Mouse (Mus musculus): ENCODE measurements around the gene 0610037L13Rik.

0610037L13Rik gene

GRCm38 (mm10) chr4:107889731-107890432, at the start of gene 0610037L13Rik:
TSS of gene 0610037L13Rik (plus strand) at chr4:107889813.
- peak; percentile 94 for DNase-seq (ENCODE audit: low spot score in 2 of 2)

- DNase-seq (ENCODE audit: low spot score in 2 of 2), result no peak
Observed at GRCm38 (mm10) chr4:107843687-107844086, 45.9 kb upstream of the 0610037L13Rik start.

GRCm38 (mm10) chr4:107844971-107845370, 44.6 kb upstream of the 0610037L13Rik start:
- peak in 1 of 2 experiments; percentile 48 for DNase-seq (ENCODE audit: low spot score in 2 of 2)

GRCm38 (mm10) chr4:107846795-107847194, 42.8 kb upstream of the 0610037L13Rik start:
- DNase-seq (ENCODE audit: low spot score in 2 of 2), result no peak

GRCm38 (mm10) chr4:107848546-107848945, 41.1 kb upstream of the 0610037L13Rik start:
- no peak for DNase-seq (ENCODE audit: low spot score in 2 of 2)

- DNase-seq (ENCODE audit: low spot score in 2 of 2), result no peak
Observed at GRCm38 (mm10) chr4:107849621-107850020, 40.0 kb upstream of the 0610037L13Rik start.

- no peak for DNase-seq (ENCODE audit: low spot score in 2 of 2)
Observed at GRCm38 (mm10) chr4:107850091-107850490, 39.5 kb upstream of the 0610037L13Rik start.

GRCm38 (mm10) chr4:107853333-107853732, 36.3 kb upstream of the 0610037L13Rik start:
- no peak for DNase-seq (ENCODE audit: low spot score in 2 of 2)

GRCm38 (mm10) chr4:107853836-107854235, 35.8 kb upstream of the 0610037L13Rik start:
- no peak for DNase-seq (ENCODE audit: low spot score in 2 of 2)

GRCm38 (mm10) chr4:107856958-107857686, 32.5 kb upstream of the 0610037L13Rik start:
- DNase-seq (ENCODE audit: low spot score in 2 of 2), result no peak

- DNase-seq (ENCODE audit: low spot score in 2 of 2), result no peak
Observed at GRCm38 (mm10) chr4:107858995-107859394, 30.6 kb upstream of the 0610037L13Rik start.

GRCm38 (mm10) chr4:107864866-107865265, 24.7 kb upstream of the 0610037L13Rik start:
- no peak for DNase-seq (ENCODE audit: low spot score in 2 of 2)

GRCm38 (mm10) chr4:107879254-107880050, 10.2 kb upstream of the 0610037L13Rik start, which contains the start of gene Magoh:
TSS of gene Magoh (plus strand) at chr4:107879755.
- peak; percentile 94 to 96 for DNase-seq (ENCODE audit: low spot score in 2 of 2)

GRCm38 (mm10) chr4:107881631-107882030, 8.0 kb upstream of the 0610037L13Rik start:
- no peak for DNase-seq (ENCODE audit: low spot score in 2 of 2)

- DNase-seq (ENCODE audit: low spot score in 2 of 2), result no peak
Observed at GRCm38 (mm10) chr4:107886371-107886770, 3.2 kb upstream of the 0610037L13Rik start.

- DNase-seq (ENCODE audit: low spot score in 2 of 2), result no peak
Observed at GRCm38 (mm10) chr4:107889385-107889730, 255 bp upstream of the 0610037L13Rik start.

GRCm38 (mm10) chr4:107892663-107893062, 3.0 kb downstream of the 0610037L13Rik start:
- no peak for DNase-seq (ENCODE audit: low spot score in 2 of 2)

GRCm38 (mm10) chr4:107899211-107899927, 9.8 kb downstream of the 0610037L13Rik start:
- DNase-seq (ENCODE audit: low spot score in 2 of 2), result no peak

- DNase-seq (ENCODE audit: low spot score in 2 of 2), result no peak
Observed at GRCm38 (mm10) chr4:107900206-107900605, 10.6 kb downstream of the 0610037L13Rik start.

GRCm38 (mm10) chr4:107904252-107904651, 14.6 kb downstream of the 0610037L13Rik start:
- DNase-seq (ENCODE audit: low spot score in 2 of 2), result no peak

- no peak for DNase-seq (ENCODE audit: low spot score in 2 of 2)
Observed at GRCm38 (mm10) chr4:107906561-107906960, 16.9 kb downstream of the 0610037L13Rik start.

GRCm38 (mm10) chr4:107910020-107910419, 20.4 kb downstream of the 0610037L13Rik start:
- DNase-seq (ENCODE audit: low spot score in 2 of 2), result no peak
